Mouse (Mus musculus) ES-Bruce4 (cell line): Measurements from ENCODE around the gene Chpf2. TPM values are rescaled to one million over a fixed set of nuclear protein-coding genes. Genes with fewer than 3 reads are reported as not detected.

Source experiments
- H3K27ac ChIP-seq: 2 replicates; pipeline ENCODE4 v1.5.1; 2012; ENCODE audit warnings: low read length, inconsistent platforms; ENCODE audit not compliant: insufficient read depth
- H3K27me3 ChIP-seq: 2 replicates; pipeline ENCODE4 v1.6.1; 2012; ENCODE audit warnings: mild to moderate bottlenecking, low read length, inconsistent platforms; ENCODE audit not compliant: control insufficient read depth, poor library complexity, insufficient read depth, severe bottlenecking
- H3K36me3 ChIP-seq: 2 replicates; pipeline ENCODE4 v1.6.1; 2012; ENCODE audit warnings: inconsistent platforms, mild to moderate bottlenecking, low read length, moderate library complexity; ENCODE audit not compliant: control insufficient read depth, poor library complexity, insufficient read depth, severe bottlenecking
- H3K4me1 ChIP-seq: one replicate; pipeline ENCODE4 v1.8.1; 2011; ENCODE audit warnings: low read length; ENCODE audit not compliant: control insufficient read depth, insufficient read depth
- H3K4me3 ChIP-seq: 2 replicates; pipeline ENCODE4 v1.5.1; 2011; ENCODE audit warnings: low read depth, mild to moderate bottlenecking, low read length
- H3K9ac ChIP-seq: 2 replicates; pipeline ENCODE4 v1.6.1; 2012; ENCODE audit warnings: low read depth, mild to moderate bottlenecking, inconsistent platforms; ENCODE audit not compliant: poor library complexity, severe bottlenecking
- H3K9me3 ChIP-seq: replicated peaks from 2 replicates; pipeline ENCODE4 v1.6.1; 2012; ENCODE audit warnings: mild to moderate bottlenecking, low read length, inconsistent platforms; ENCODE audit not compliant: control insufficient read depth, poor library complexity, insufficient read depth, severe bottlenecking
- CTCF ChIP-seq: IDR thresholded peaks from one replicate; pipeline ENCODE4 v1.8.1; 2011; ENCODE audit warnings: low read depth, low read length
- EP300 ChIP-seq: IDR thresholded peaks from 2 replicates; pipeline ENCODE4 v1.6.1; 2011; ENCODE audit warnings: low read depth, low read length; ENCODE audit not compliant: insufficient read depth
- POLR2A ChIP-seq: IDR thresholded peaks from one replicate; pipeline ENCODE4 v1.8.1; 2011; ENCODE audit warnings: low read length; ENCODE audit not compliant: insufficient read depth
- polyA plus RNA-seq: library from polyadenylated mRNA; stranded (reverse); fragments of >200 nt; gene quantifications from 2 replicates; pipeline ENCODE4 v1.2.4, GENCODE M21; 2011; ENCODE audit warnings: low read depth; ENCODE audit not compliant: missing spikeins, insufficient read depth, insufficient read length

Gene Chpf2
- polyA plus RNA-seq, 1 experiment = 8.3 TPM

DNA sequence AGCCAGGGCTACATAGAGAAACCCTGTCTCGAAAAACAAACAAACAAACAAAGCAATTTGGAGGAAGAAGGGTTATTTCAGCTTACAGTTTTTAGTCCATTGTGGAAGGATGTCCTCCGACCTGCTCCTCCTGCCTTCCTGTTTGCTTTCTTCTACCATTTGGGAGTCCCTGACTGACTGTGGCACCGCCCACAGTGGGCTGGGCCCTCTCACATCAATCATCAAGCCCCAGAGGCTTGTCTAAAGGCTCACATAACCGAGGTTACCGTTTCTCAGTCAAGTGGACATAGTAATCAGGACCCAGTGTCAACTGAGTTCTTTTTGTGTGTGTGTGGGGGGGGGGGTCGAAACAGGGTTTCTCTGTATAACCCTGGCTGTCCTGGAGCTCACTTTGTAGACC is 51.6 kb downstream of the Chpf2 start:
- no peak for TF ChIP-seq POLR2A
- no peak for TF ChIP-seq EP300
- no peak for TF ChIP-seq CTCF
- no peaks in the 10 kb centered on the region for H3K9me3 ChIP-seq

DNA sequence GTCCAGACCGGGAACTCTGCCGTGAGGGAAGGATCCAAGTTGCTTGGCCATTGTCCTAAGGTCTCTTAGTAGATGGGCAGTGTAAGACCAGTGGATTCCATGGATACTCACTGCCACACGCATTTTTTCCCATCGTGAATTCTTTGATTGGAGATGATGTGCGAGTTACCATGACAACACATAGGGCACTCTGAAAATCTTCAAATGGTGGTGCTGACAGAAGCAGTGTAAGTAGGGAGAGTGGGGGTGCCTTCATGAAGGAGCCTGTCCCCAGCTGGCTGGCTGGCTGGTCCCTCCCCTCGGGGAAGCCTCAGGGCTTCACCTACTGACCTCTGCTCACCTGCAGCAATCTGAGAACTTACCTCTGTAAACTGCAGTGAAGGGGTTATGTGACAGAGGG is 52.5 kb downstream of the Chpf2 start:
- Histone ChIP-seq H3K9ac (no peak overlapping the region), H3K27me3 (no peaks in the 10 kb centered on the region), H3K27ac (no peak overlapping the region), H3K9me3 (no peaks in the 10 kb centered on the region), H3K4me3 (no peak overlapping the region), H3K4me1 (peaks cover 2% of the 10 kb centered on the region), H3K36me3 (no peaks in the 10 kb centered on the region)
- TF ChIP-seq POLR2A = no peak
- no peak for TF ChIP-seq EP300
- TF ChIP-seq CTCF = no peak

More for the DNA sequence above, 51.6 kb downstream of the Chpf2 start:
- Histone ChIP-seq H3K9ac (no peak overlapping the region), H3K36me3 (no peaks in the 10 kb centered on the region), H3K27ac (no peak overlapping the region), H3K4me3 (no peak overlapping the region), H3K27me3 (no peaks in the 10 kb centered on the region), H3K4me1 (peaks cover 2% of the 10 kb centered on the region)

Other genes starting within 250 kb of the Chpf2 start
- gene Kcnh2, start 235.1 kb upstream of the Chpf2 start, polyA plus RNA-seq = 3.3 and 5.8 TPM in 2 replicates
- gene Nos3, start 221.9 kb upstream of the Chpf2 start, polyA plus RNA-seq = 1.1 and 1.2 TPM in 2 replicates
- gene Atg9b, start 194.6 kb upstream of the Chpf2 start, polyA plus RNA-seq = 10.3 and 10.6 TPM in 2 replicates
- gene Abcb8, start 193.1 kb upstream of the Chpf2 start, polyA plus RNA-seq = 28.8 and 29.6 TPM in 2 replicates
- gene Asic3, start 173.3 kb upstream of the Chpf2 start, polyA plus RNA-seq = 0.88 TPM in 1 of 2 replicates, not detected in the other
- 30.9 and 34.0 TPM in 2 replicates for gene Cdk5, start 163.2 kb upstream of the Chpf2 start, polyA plus RNA-seq
- 11.3 and 12.6 TPM in 2 replicates for gene Slc4a2, start 162.9 kb upstream of the Chpf2 start, polyA plus RNA-seq
- gene Fastk, start 141.5 kb upstream of the Chpf2 start, polyA plus RNA-seq = 51.6 and 59.8 TPM in 2 replicates
- gene Tmub1, start 138.9 kb upstream of the Chpf2 start, polyA plus RNA-seq = 4.8 and 7.7 TPM in 2 replicates
- 76.8 and 79.9 TPM in 2 replicates for gene Agap3, start 134.6 kb upstream of the Chpf2 start, polyA plus RNA-seq
- gene Gbx1, start 59.5 kb upstream of the Chpf2 start, polyA plus RNA-seq = 0.20 TPM in 1 of 2 replicates, not detected in the other
- gene Asb10, start 45.8 kb upstream of the Chpf2 start, polyA plus RNA-seq = not detected in 2 replicates
- gene 4931409K22Rik, start 29.9 kb upstream of the Chpf2 start, polyA plus RNA-seq = not detected in 2 replicates
- gene Abcf2, start 9.3 kb upstream of the Chpf2 start, polyA plus RNA-seq = 113 and 120 TPM in 2 replicates
- gene Smarcd3, start 37.7 kb downstream of the Chpf2 start, polyA plus RNA-seq = 1.5 and 1.9 TPM in 2 replicates
- 77.3 and 81.1 TPM in 2 replicates for gene Nub1, start 98.8 kb downstream of the Chpf2 start, polyA plus RNA-seq
- 10.3 and 11.3 TPM in 2 replicates for gene Wdr86, start 144.0 kb downstream of the Chpf2 start, polyA plus RNA-seq
- 8.2 TPM in 1 of 2 replicates, not detected in the other for gene Crygn, start 171.3 kb downstream of the Chpf2 start, polyA plus RNA-seq